Mouse (Mus musculus): ENCODE measurements at regions not wholly inside any gene's neighbourhood (a gene's known extent, or its start where the extent isn't known, plus 50 kb on each side); places are given as distances from the start of the nearest gene placed in this dataset.

DNA sequence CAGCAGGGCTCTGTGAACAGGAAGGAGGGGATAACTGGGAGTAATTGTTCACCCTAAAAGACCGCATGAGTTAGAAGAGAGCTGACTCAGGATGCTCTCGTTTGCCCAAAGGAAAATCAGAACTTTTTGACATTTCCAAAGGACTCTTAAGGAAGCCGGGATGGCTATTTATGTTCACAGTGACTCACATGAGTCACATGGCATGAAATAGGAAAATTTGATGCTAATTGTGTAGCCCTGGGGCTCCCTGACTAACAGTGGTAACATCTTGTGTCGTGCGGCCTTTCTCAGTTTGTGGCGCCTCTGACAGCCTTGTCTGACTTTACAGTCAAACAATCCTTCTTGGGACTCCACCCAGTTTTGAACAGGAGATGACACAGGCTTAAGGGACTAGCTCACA, 51.9 kb upstream of the Cacna1a start:
- no peak for TF ChIP-seq CTCF (IDR thresholded peaks at IDR 0.05; ENCODE audit: low read depth)
- WGBS = 80% methylated on average over 6 of the region's 6 CpGs
- DNase-seq (ENCODE audit: low spot score) = no peak

GRCm38 (mm10) chr8:84334333-84334732, 53.9 kb upstream of the Cacna1a start:
- peak; percentile 69 for DNase-seq (ENCODE audit: low spot score)
- WGBS = 34% methylated on average over 5 of the region's 5 CpGs
- no peaks in the 10 kb centered on the region; the same call in 1 of the 2 replicates for H3K4me1 ChIP-seq (ENCODE audit: insufficient read depth, low read length)

More for the DNA sequence above, 51.9 kb upstream of the Cacna1a start:
- ATAC-seq = no peak
- H3K4me1 ChIP-seq (ENCODE audit: insufficient read depth, low read length) = no peaks in the 10 kb centered on the region; the same call in 1 of the 2 replicates
- H3K27ac ChIP-seq = no peak overlapping the region
- no peak overlapping the region for H3K4me2 ChIP-seq (ENCODE audit: low read depth, low read length)
- H3K4me3 ChIP-seq (ENCODE audit: low read length) = no peak overlapping the region
- H3K27me3 ChIP-seq (ENCODE audit: insufficient read depth, low read length) = peaks cover 3% of the 10 kb centered on the region; the same call in 1 of the 2 replicates
- H3K36me3 ChIP-seq (ENCODE audit: insufficient read depth, low read length) = no peaks in the 10 kb centered on the region
- H3K9ac ChIP-seq (replicated peaks; ENCODE audit: low read length) = no peak overlapping the region
- H3K9me3 ChIP-seq (ENCODE audit: low read length) = no peaks in the 10 kb centered on the region

DNA sequence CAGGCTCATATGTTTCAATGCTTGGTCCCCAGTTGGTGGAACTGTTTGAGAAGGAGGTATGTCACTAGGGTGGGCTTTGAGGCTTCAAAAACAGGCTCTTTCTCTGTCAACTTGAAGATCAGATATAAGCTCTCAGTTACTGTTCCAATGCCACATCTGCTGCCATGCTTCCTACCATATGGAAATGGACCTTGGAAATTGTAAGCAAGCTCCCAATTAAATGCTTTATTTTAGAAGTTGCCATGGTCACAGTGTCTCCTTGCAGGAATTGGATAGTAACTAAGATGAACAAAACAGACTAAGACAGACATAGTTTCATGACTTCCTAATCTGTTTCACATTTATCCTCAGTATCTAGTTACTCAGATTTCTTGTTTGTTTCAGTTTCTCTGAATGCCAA, 56.7 kb upstream of the Cacna1a start:
- H3K27ac ChIP-seq = no peak overlapping the region
- ATAC-seq = no peak
- no peaks in the 10 kb centered on the region for H3K27me3 ChIP-seq (ENCODE audit: insufficient read depth, low read length)
- TF ChIP-seq CTCF (IDR thresholded peaks at IDR 0.05; ENCODE audit: low read depth) = no peak
- DNase-seq (ENCODE audit: low spot score) = no peak
- no peaks in the 10 kb centered on the region for H3K36me3 ChIP-seq (ENCODE audit: insufficient read depth, low read length)
- no peak overlapping the region for H3K4me2 ChIP-seq (ENCODE audit: low read depth, low read length)
- H3K4me1 ChIP-seq (ENCODE audit: insufficient read depth, low read length) = no peaks in the 10 kb centered on the region
- no peak overlapping the region for H3K4me3 ChIP-seq (ENCODE audit: low read length)
- no peak overlapping the region for H3K9ac ChIP-seq (replicated peaks; ENCODE audit: low read length)
- H3K9me3 ChIP-seq (ENCODE audit: low read length) = no peaks in the 10 kb centered on the region

More at GRCm38 (mm10) chr8:84334333-84334732, 53.9 kb upstream of the Cacna1a start:
- no peak for TF ChIP-seq CTCF (IDR thresholded peaks at IDR 0.05; ENCODE audit: low read depth)
- peak; percentile 59; the same call in 1 of the 2 replicates for ATAC-seq
- no peaks in the 10 kb centered on the region for H3K36me3 ChIP-seq (ENCODE audit: insufficient read depth, low read length)
- no peak overlapping the region for H3K4me3 ChIP-seq (ENCODE audit: low read length)
- no peaks in the 10 kb centered on the region for H3K9me3 ChIP-seq (ENCODE audit: low read length)
- H3K4me2 ChIP-seq (ENCODE audit: low read depth, low read length) = no peak overlapping the region
- peaks cover 3% of the 10 kb centered on the region; the same call in 1 of the 2 replicates for H3K27me3 ChIP-seq (ENCODE audit: insufficient read depth, low read length)
- no peak overlapping the region for H3K9ac ChIP-seq (replicated peaks; ENCODE audit: low read length)
- no peak overlapping the region for H3K27ac ChIP-seq

GRCm38 (mm10) chr8:84329535-84329934, 58.7 kb upstream of the Cacna1a start:
- DNase-seq (ENCODE audit: low spot score) = peak; percentile 7
- H3K4me2 ChIP-seq (ENCODE audit: low read depth, low read length) = no peak overlapping the region
- H3K9ac ChIP-seq (replicated peaks; ENCODE audit: low read length) = no peak overlapping the region
- H3K4me1 ChIP-seq (ENCODE audit: insufficient read depth, low read length) = no peaks in the 10 kb centered on the region
- WGBS = 58% methylated on average over 8 of the region's 8 CpGs
- H3K9me3 ChIP-seq (ENCODE audit: low read length) = no peaks in the 10 kb centered on the region
- H3K36me3 ChIP-seq (ENCODE audit: insufficient read depth, low read length) = no peaks in the 10 kb centered on the region
- ATAC-seq = no peak
- H3K4me3 ChIP-seq (ENCODE audit: low read length) = no peak overlapping the region
- no peak overlapping the region for H3K27ac ChIP-seq
- no peaks in the 10 kb centered on the region for H3K27me3 ChIP-seq (ENCODE audit: insufficient read depth, low read length)
- no peak for TF ChIP-seq CTCF (IDR thresholded peaks at IDR 0.05; ENCODE audit: low read depth)

- no peak for DNase-seq (ENCODE audit: low spot score)
- no peak overlapping the region for H3K4me3 ChIP-seq (ENCODE audit: low read length)
- no peak overlapping the region for H3K27ac ChIP-seq
- 74% methylated on average over 9 of the region's 10 CpGs for WGBS
- no peaks in the 10 kb centered on the region for H3K9me3 ChIP-seq (ENCODE audit: low read length)
- H3K27me3 ChIP-seq (ENCODE audit: insufficient read depth, low read length) = no peaks in the 10 kb centered on the region
- ATAC-seq = no peak
- TF ChIP-seq CTCF (IDR thresholded peaks at IDR 0.05; ENCODE audit: low read depth) = no peak
- H3K9ac ChIP-seq (replicated peaks; ENCODE audit: low read length) = no peak overlapping the region
- no peak overlapping the region for H3K4me2 ChIP-seq (ENCODE audit: low read depth, low read length)
- H3K4me1 ChIP-seq (ENCODE audit: insufficient read depth, low read length) = no peaks in the 10 kb centered on the region
- H3K36me3 ChIP-seq (ENCODE audit: insufficient read depth, low read length) = no peaks in the 10 kb centered on the region
Measured at GRCm38 (mm10) chr8:84322761-84323160, 52.6 kb upstream of the Ccdc130 start.

DNA sequence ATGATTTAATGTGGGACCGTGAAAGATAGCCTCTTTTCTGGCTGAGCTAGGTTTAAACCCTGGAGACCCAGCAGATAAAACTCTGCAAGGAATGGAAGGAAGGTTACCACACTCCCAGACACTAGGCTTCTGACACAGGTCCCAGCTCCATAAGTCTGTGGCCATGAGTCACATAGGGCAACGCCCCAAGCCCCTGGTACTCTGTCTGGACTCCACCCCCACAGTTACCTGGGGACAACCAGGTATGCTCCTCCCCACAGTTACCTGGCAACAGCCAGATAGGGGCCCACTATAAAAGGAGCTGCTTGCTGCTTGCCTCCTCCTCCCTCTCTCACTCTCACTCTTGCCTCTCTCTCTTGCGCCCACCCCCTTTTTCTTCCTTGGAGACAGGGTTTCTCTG, 51.7 kb upstream of the Ccdc130 start:
- ATAC-seq = no peak
- Histone ChIP-seq H3K27me3 (ENCODE audit: insufficient read depth, low read length) (no peaks in the 10 kb centered on the region), H3K36me3 (ENCODE audit: insufficient read depth, low read length) (no peaks in the 10 kb centered on the region), H3K9ac (replicated peaks; ENCODE audit: low read length) (no peak overlapping the region), H3K4me3 (ENCODE audit: low read length) (no peak overlapping the region), H3K4me1 (ENCODE audit: insufficient read depth, low read length) (no peaks in the 10 kb centered on the region), H3K9me3 (ENCODE audit: low read length) (no peaks in the 10 kb centered on the region), H3K4me2 (ENCODE audit: low read depth, low read length) (no peak overlapping the region), H3K27ac (no peak overlapping the region)
- no peak for TF ChIP-seq CTCF (IDR thresholded peaks at IDR 0.05; ENCODE audit: low read depth)
- 68% methylated on average over 3 of the region's 3 CpGs for WGBS
- no peak for DNase-seq (ENCODE audit: low spot score)

All from hindbrain, postnatal 0 days (tissue).